Mouse (Mus musculus) CH12.LX (cell line): ENCODE data around the gene Tcam1.

ENCODE experiments used
- CTCF ChIP-seq, 2 experiments: IDR thresholded peaks in 1 of 2; conservative IDR thresholded peaks in 1 of 2; 2 replicates each; pipeline ENCODE4 v1.5.1; 2011 to 2012; ENCODE audit warnings: low read depth in 2 of 2, low read length in 2 of 2, improper control_type of control experiment in 1 of 2, inconsistent platforms in 1 of 2, mild to moderate bottlenecking in 1 of 2, moderate library complexity in 1 of 2
- EP300 ChIP-seq: IDR thresholded peaks from 2 replicates; pipeline ENCODE4 v1.6.1; 2011; ENCODE audit warnings: low read length, improper control_type of control experiment
- HCFC1 ChIP-seq: IDR thresholded peaks from 2 replicates; pipeline ENCODE4 v1.6.1; 2012; ENCODE audit warnings: low read depth, mild to moderate bottlenecking, inconsistent platforms, low read length, improper control_type of control experiment
- KAT2A ChIP-seq: IDR thresholded peaks from 2 replicates; pipeline ENCODE4 v1.6.1; 2012; ENCODE audit warnings: low read length, improper control_type of control experiment, inconsistent platforms; ENCODE audit not compliant: insufficient replicate concordance
- MAFK ChIP-seq: IDR thresholded peaks from 2 replicates; pipeline ENCODE4 v1.6.1; 2011; ENCODE audit warnings: low read length, improper control_type of control experiment; ENCODE audit not compliant: insufficient replicate concordance
- MXI1 ChIP-seq: IDR thresholded peaks from 2 replicates; pipeline ENCODE4 v1.6.1; 2011; ENCODE audit warnings: mild to moderate bottlenecking, low read depth, low read length, improper control_type of control experiment
- NRF1 ChIP-seq: IDR thresholded peaks from 2 replicates; pipeline ENCODE4 v1.6.1; 2014; ENCODE audit warnings: low read depth, mild to moderate bottlenecking, inconsistent platforms, low read length, improper control_type of control experiment, moderate library complexity
- POLR2A ChIP-seq: IDR thresholded peaks from 2 replicates; pipeline ENCODE4 v1.6.1; 2011; ENCODE audit warnings: low read depth, mild to moderate bottlenecking, improper control_type of control experiment, low read length
- RCOR1 ChIP-seq: conservative IDR thresholded peaks from 2 replicates; pipeline ENCODE4 v1.6.1; 2012; ENCODE audit warnings: low read depth, mild to moderate bottlenecking, inconsistent platforms, low read length, improper control_type of control experiment
- TCF12 ChIP-seq: IDR thresholded peaks from 2 replicates; pipeline ENCODE4 v1.6.1; 2014; ENCODE audit warnings: low read depth, mild to moderate bottlenecking, inconsistent platforms, low read length, improper control_type of control experiment
- USF1 ChIP-seq: IDR thresholded peaks from 2 replicates; pipeline ENCODE4 v1.6.1; 2014; ENCODE audit warnings: low read depth, mild to moderate bottlenecking, inconsistent platforms, low read length, improper control_type of control experiment

GRCm38 (mm10) chr11:106338029-106338428 is 61.6 kb downstream of the Tcam1 start:
- no peak for TF ChIP-seq CTCF (conservative IDR thresholded peaks at IDR 0.05 in 1 of 2, IDR thresholded peaks at IDR 0.05 in 1 of 2; ENCODE audit: low read depth in 2 of 2, low read length in 2 of 2)
- no peak for TF ChIP-seq HCFC1
- TF ChIP-seq USF1: no peak
- no peak for TF ChIP-seq POLR2A
- TF ChIP-seq MAFK: no peak
- no peak for TF ChIP-seq KAT2A
- TF ChIP-seq NRF1: no peak
- TF ChIP-seq TCF12: no peak
- no peak for TF ChIP-seq EP300
- no peak for TF ChIP-seq RCOR1
- TF ChIP-seq MXI1: no peak
